Mouse (Mus musculus) urinary bladder, postnatal 4 days (tissue): ENCODE data around the gene Rtkn.
A peak's percentile ranks its signal among the peaks of the same experiment; 100 is the strongest.

Experiments
- DNase-seq, 2 experiments: peaks; one replicate each; pipeline ENCODE4 v3.0.0; 2021 to 2022; ENCODE audit warnings: low spot score in 2 of 2

The Rtkn gene

GRCm38 (mm10) chr6:83134951-83135513 lies at the start of gene Rtkn:
TSS of gene Rtkn (plus strand) at chr6:83135463.
- DNase-seq = no peak

- no peak for DNase-seq
Observed at GRCm38 (mm10) chr6:83086121-83087035, 48.9 kb upstream of the Rtkn start, which contains the start of gene Lbx2. TSS of gene Lbx2 (plus strand) at chr6:83086367.

- no peak for DNase-seq
Observed at GRCm38 (mm10) chr6:83087205-83087925, 47.9 kb upstream of the Rtkn start.

GRCm38 (mm10) chr6:83087926-83088260 lies 47.4 kb upstream of the Rtkn start:
- DNase-seq = no peak

GRCm38 (mm10) chr6:83092416-83093127 lies 42.7 kb upstream of the Rtkn start:
- DNase-seq = no peak

GRCm38 (mm10) chr6:83095968-83096367 lies 39.3 kb upstream of the Rtkn start:
- no peak for DNase-seq

GRCm38 (mm10) chr6:83098411-83098810 lies 36.9 kb upstream of the Rtkn start:
- no peak for DNase-seq

- peak; percentile 81 to 83 for DNase-seq
Observed at GRCm38 (mm10) chr6:83101316-83101687, 34.0 kb upstream of the Rtkn start, which contains the start of the genes Ccdc142 and Gm42688. TSS of gene Ccdc142 (plus strand) at chr6:83101601. TSS of gene Gm42688 (plus strand) at chr6:83101617.

- DNase-seq = peak in 1 of 2 experiments; percentile 60
Observed at GRCm38 (mm10) chr6:83101688-83102556, 33.3 kb upstream of the Rtkn start.

- DNase-seq = no peak
Observed at GRCm38 (mm10) chr6:83103130-83103650, 32.1 kb upstream of the Rtkn start.

- no peak for DNase-seq
Observed at GRCm38 (mm10) chr6:83104158-83104557, 31.1 kb upstream of the Rtkn start.

GRCm38 (mm10) chr6:83107566-83108400 lies 27.5 kb upstream of the Rtkn start:
- peak; percentile 67 to 83 for DNase-seq

GRCm38 (mm10) chr6:83108762-83109668 lies 26.2 kb upstream of the Rtkn start, which contains the start of gene Mrpl53:
TSS of gene Mrpl53 (plus strand) at chr6:83109040.
- peak; percentile 79 to 84 for DNase-seq

GRCm38 (mm10) chr6:83111510-83112136 lies 23.6 kb upstream of the Rtkn start:
- DNase-seq = no peak

- DNase-seq = peak; percentile 91 to 97
Observed at GRCm38 (mm10) chr6:83115011-83115671, 20.1 kb upstream of the Rtkn start, which contains the start of gene Mogs. TSS of gene Mogs (plus strand) at chr6:83115496.

- DNase-seq = no peak
Observed at GRCm38 (mm10) chr6:83115682-83116372, 19.4 kb upstream of the Rtkn start.
